Mouse (Mus musculus): Measurements from ENCODE around the gene Cstb. TPM values are rescaled to one million over a fixed set of nuclear protein-coding genes. Genes with fewer than 3 reads are reported as not detected.
"Not testable (repeated sequence)": the region's sequence is repeated elsewhere in the genome, so short reads cannot be mapped to it uniquely, and the experiment has no call there.

The Cstb gene
- polyA plus RNA-seq (2012; rRNA removed): 205 and 261 TPM in 2 replicates

GRCm38 (mm10) chr10:78425181-78426041 lies at the start of gene Cstb:
Cstb (plus strand) TSS chr10:78425669.
- peak; percentile 68 for DNase-seq (ENCODE audit: low spot score)

GRCm38 (mm10) chr10:78378516-78378915 lies 47.0 kb upstream of the Cstb start:
- DNase-seq (ENCODE audit: low spot score): no peak

GRCm38 (mm10) chr10:78383567-78383966 lies 41.9 kb upstream of the Cstb start:
- no peak for DNase-seq (ENCODE audit: low spot score)

- no peak for DNase-seq (ENCODE audit: low spot score)
Measured at GRCm38 (mm10) chr10:78385520-78385919, 39.9 kb upstream of the Cstb start.

GRCm38 (mm10) chr10:78388216-78388980 lies 37.1 kb upstream of the Cstb start:
- DNase-seq (ENCODE audit: low spot score): no peak

GRCm38 (mm10) chr10:78390982-78391470 lies 34.4 kb upstream of the Cstb start:
- DNase-seq (ENCODE audit: low spot score): no peak

- peak; percentile 68 for DNase-seq (ENCODE audit: low spot score)
Measured at GRCm38 (mm10) chr10:78392072-78392471, 33.4 kb upstream of the Cstb start.

- DNase-seq (ENCODE audit: low spot score): no peak
Measured at GRCm38 (mm10) chr10:78395377-78395776, 30.1 kb upstream of the Cstb start.

- DNase-seq (ENCODE audit: low spot score): peak; percentile 80
Measured at GRCm38 (mm10) chr10:78395819-78396624, 29.4 kb upstream of the Cstb start.

- DNase-seq (ENCODE audit: low spot score): no peak
Measured at GRCm38 (mm10) chr10:78396625-78396885, 28.9 kb upstream of the Cstb start.

GRCm38 (mm10) chr10:78399090-78399657 lies 26.3 kb upstream of the Cstb start:
- no peak for DNase-seq (ENCODE audit: low spot score)

GRCm38 (mm10) chr10:78401127-78401526 lies 24.3 kb upstream of the Cstb start:
- no peak for DNase-seq (ENCODE audit: low spot score)

GRCm38 (mm10) chr10:78402301-78402922 lies 23.1 kb upstream of the Cstb start:
- peak; percentile 16 for DNase-seq (ENCODE audit: low spot score)

- no peak for DNase-seq (ENCODE audit: low spot score)
Measured at GRCm38 (mm10) chr10:78406152-78406551, 19.3 kb upstream of the Cstb start.

GRCm38 (mm10) chr10:78407132-78407531 lies 18.3 kb upstream of the Cstb start:
- no peak for DNase-seq (ENCODE audit: low spot score)

- no peak for DNase-seq (ENCODE audit: low spot score)
Measured at GRCm38 (mm10) chr10:78409035-78409788, 16.3 kb upstream of the Cstb start.

- DNase-seq (ENCODE audit: low spot score): no peak
Measured at GRCm38 (mm10) chr10:78411851-78412250, 13.6 kb upstream of the Cstb start.

- peak; percentile 89 for DNase-seq (ENCODE audit: low spot score)
Measured at GRCm38 (mm10) chr10:78412319-78413151, 12.9 kb upstream of the Cstb start, which contains the start of gene Rrp1. Rrp1 (minus strand) TSS chr10:78413043.

GRCm38 (mm10) chr10:78413152-78413520 lies 12.3 kb upstream of the Cstb start:
- no peak for DNase-seq (ENCODE audit: low spot score)

- DNase-seq (ENCODE audit: low spot score): not testable (repeated sequence)
Measured at GRCm38 (mm10) chr10:78414936-78415335, 10.5 kb upstream of the Cstb start.
